7 mouse cellular contexts compared by ENCODE assay signal in the genomic region with DNA sequence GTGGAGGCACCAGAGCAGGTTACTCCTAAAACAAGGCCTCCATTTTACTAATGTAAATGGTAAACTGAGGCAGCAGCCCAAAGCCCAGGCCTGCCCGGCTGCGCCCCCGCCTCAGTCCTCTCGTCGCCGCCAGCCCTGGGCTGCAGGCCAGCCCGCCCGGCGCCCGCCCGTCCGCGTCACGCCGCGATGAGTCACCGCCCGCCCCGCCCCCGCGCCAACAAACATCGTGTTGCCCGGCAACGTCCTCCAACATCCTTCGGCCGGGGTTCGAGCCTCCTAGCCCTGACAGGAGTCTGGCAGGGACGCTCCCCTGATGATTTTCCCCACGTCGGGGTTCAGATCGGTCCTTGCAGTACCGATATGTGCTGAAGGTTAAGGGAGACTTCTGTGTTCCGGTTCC. TPM values are rescaled to one million over a fixed set of nuclear protein-coding genes. Genes with fewer than 3 reads are reported as not detected.
DNase-seq lines count a peak whose midpoint lies in the region; ATAC-seq and TF ChIP-seq lines count a peak whose summit lies in the region.

No protein-coding gene starts in this region.

- peak overlapping the region; percentile 4; the same call in 1 of the 2 replicates for H3K4me3 ChIP-seq in hindbrain, embryonic 13.5 days
- peak overlapping the region; percentile 19 for H3K4me3 ChIP-seq in limb, embryonic 14.5 days (replicated peaks; ENCODE audit: low read length)
- H3K4me3 ChIP-seq in midbrain, embryonic 14.5 days (replicated peaks; ENCODE audit: low read depth, low read length), result no peak overlapping the region
- peak overlapping the region; percentile 63; the same call in 1 of the 2 replicates for H3K4me3 ChIP-seq in spleen, adult 2 months (ENCODE audit: extremely low read depth, insufficient read depth, insufficient read length)

- no peaks in the 10 kb centered on the region for H3K36me3 ChIP-seq in hindbrain, embryonic 13.5 days
- H3K36me3 ChIP-seq in limb, embryonic 14.5 days (ENCODE audit: control insufficient read depth, insufficient read depth, low read length), result no peaks in the 10 kb centered on the region
- H3K36me3 ChIP-seq in midbrain, embryonic 14.5 days (ENCODE audit: control insufficient read depth, insufficient read depth, low read length), result no peaks in the 10 kb centered on the region
- H3K36me3 ChIP-seq in spleen, adult 2 months (ENCODE audit: control insufficient read depth, insufficient read depth, low read length), result no peaks in the 10 kb centered on the region

- 7% methylated on average over 33 of the region's 33 CpGs for WGBS in hindbrain, embryonic 13.5 days
- 5% methylated on average over 20 of the region's 33 CpGs for WGBS in limb, embryonic 14.5 days
- 3% methylated on average over 33 of the region's 33 CpGs for WGBS in midbrain, embryonic 14.5 days
- 3% methylated on average over 33 of the region's 33 CpGs for WGBS in spleen, adult 2 months

- peaks cover 17% of the 10 kb centered on the region for H3K4me1 ChIP-seq in hindbrain, embryonic 13.5 days (replicated peaks)
- peaks cover 19% of the 10 kb centered on the region for H3K4me1 ChIP-seq in limb, embryonic 14.5 days (ENCODE audit: control insufficient read depth, insufficient read depth, low read length)
- peaks cover 4% of the 10 kb centered on the region for H3K4me1 ChIP-seq in midbrain, embryonic 14.5 days (ENCODE audit: control insufficient read depth, insufficient read depth, low read length)
- peaks cover 5% of the 10 kb centered on the region for H3K4me1 ChIP-seq in spleen, adult 2 months (ENCODE audit: control insufficient read depth, insufficient read depth, insufficient read length)

- H3K4me2 ChIP-seq in hindbrain, embryonic 13.5 days, result peak overlapping the region; percentile 36
- peak overlapping the region; percentile 49 for H3K4me2 ChIP-seq in limb, embryonic 14.5 days (replicated peaks; ENCODE audit: low read depth, low read length, severe bottlenecking)
- H3K4me2 ChIP-seq in midbrain, embryonic 14.5 days (ENCODE audit: low read length), result peak overlapping the region; percentile 24

- no peak for TF ChIP-seq POLR2A in brain, embryonic 14.5 days (IDR thresholded peaks at IDR 0.05; ENCODE audit: borderline replicate concordance, extremely low read depth, insufficient read depth, insufficient read length, poor library complexity, severe bottlenecking)
- TF ChIP-seq POLR2A in limb, embryonic 14.5 days (IDR thresholded peaks at IDR 0.05; ENCODE audit: borderline replicate concordance, extremely low read depth, insufficient read depth, insufficient read length), result no peak
- no peak for TF ChIP-seq POLR2A in spleen, adult 2 months (IDR thresholded peaks at IDR 0.05; ENCODE audit: low read depth, low read length)

- H3K27me3 ChIP-seq in hindbrain, embryonic 13.5 days, result peaks cover 14% of the 10 kb centered on the region
- no peaks in the 10 kb centered on the region for H3K27me3 ChIP-seq in limb, embryonic 14.5 days (ENCODE audit: control insufficient read depth, insufficient read depth, low read length)
- no peaks in the 10 kb centered on the region for H3K27me3 ChIP-seq in midbrain, embryonic 14.5 days (ENCODE audit: control insufficient read depth, insufficient read depth, low read length)
- no peaks in the 10 kb centered on the region for H3K27me3 ChIP-seq in spleen, adult 2 months (ENCODE audit: control insufficient read depth, insufficient read depth, low read length)

- peak; percentile 89 for DNase-seq in NIH3T3 (ENCODE audit: low read depth)
- peak; percentile 80 for DNase-seq in brain, embryonic 14.5 days (ENCODE audit: low read depth)
- peak; percentile 84 for DNase-seq in gastrocnemius, adult 18-20 months (ENCODE audit: low spot score)
- peak; percentile 71 for DNase-seq in limb, embryonic 14.5 days (ENCODE audit: low spot score)
- DNase-seq in midbrain, embryonic 14.5 days, result peak; percentile 77
- DNase-seq in spleen, adult 2 months (ENCODE audit: low read depth in 1 of 2, low spot score in 2 of 2), result peak in 1 of 2 experiments; percentile 63

- no peaks in the 10 kb centered on the region for H3K9me3 ChIP-seq in hindbrain, embryonic 13.5 days
- no peaks in the 10 kb centered on the region for H3K9me3 ChIP-seq in limb, embryonic 14.5 days (ENCODE audit: control insufficient read depth, low read length)
- no peaks in the 10 kb centered on the region for H3K9me3 ChIP-seq in midbrain, embryonic 14.5 days (ENCODE audit: control insufficient read depth, low read length)

- TF ChIP-seq CTCF in brain, embryonic 14.5 days (IDR thresholded peaks at IDR 0.05; ENCODE audit: borderline replicate concordance, extremely low read depth, insufficient read depth, insufficient read length), result no peak
- TF ChIP-seq CTCF in spleen, adult 2 months (IDR thresholded peaks at IDR 0.05; ENCODE audit: extremely low read depth, insufficient read depth, insufficient read length, insufficient replicate concordance), result no peak

- peak overlapping the region; percentile 35; the same call in 1 of the 2 replicates for H3K9ac ChIP-seq in hindbrain, embryonic 13.5 days
- 0 out of 2 replicates have a peak overlapping the region, but pooled peaks have one; percentile 36 for H3K9ac ChIP-seq in limb, embryonic 14.5 days (ENCODE audit: low read depth, low read length, severe bottlenecking)
- no peak overlapping the region for H3K9ac ChIP-seq in midbrain, embryonic 14.5 days (replicated peaks; ENCODE audit: low read length)

- ATAC-seq in hindbrain, embryonic 13.5 days (ENCODE audit: low FRiP score), result peak; percentile 47; the same call in 1 of the 2 replicates
- peak; percentile 60 for ATAC-seq in limb, embryonic 14.5 days (ENCODE audit: low FRiP score, low read depth)
- no peak for ATAC-seq in midbrain, embryonic 14.5 days (ENCODE audit: low FRiP score, low TSS enrichment)

- peak overlapping the region; percentile 72; the same call in 1 of the 2 replicates for H3K27ac ChIP-seq in hindbrain, embryonic 13.5 days
- peak overlapping the region; percentile 87 for H3K27ac ChIP-seq in limb, embryonic 14.5 days (replicated peaks; ENCODE audit: low read depth, low read length)
- no peak overlapping the region; the same call in 1 of the 2 replicates for H3K27ac ChIP-seq in midbrain, embryonic 14.5 days (replicated peaks; ENCODE audit: low read depth, low read length)
- H3K27ac ChIP-seq in spleen, adult 2 months (ENCODE audit: insufficient read depth, low read length), result peak overlapping the region; percentile 42; the same call in 1 of the 2 replicates

RNA-seq across cellular contexts. Expression of a gene that starts 7.5 kb away (rescaled TPM):
- polyA plus RNA-seq in brain, embryonic 14.5 days (2012; rRNA removed), result 5.3 and 7.5 TPM in 2 replicates
- under 1 TPM in 1 of 2 experiments, not detected in 1; 0.82 TPM for total RNA-seq in gastrocnemius, adult 18-20 months (2021)
- polyA plus RNA-seq in hindbrain, embryonic 13.5 days (2015; fragmentation: Nextera tagmentation; extraction: Ambion mirVana), result 10.3 and 10.9 TPM in 2 replicates
- 3.0 and 4.8 TPM in 2 replicates for polyA plus RNA-seq in limb, embryonic 14.5 days (2012; rRNA removed)
- polyA plus RNA-seq in limb, embryonic 14.5 days (2014; fragmentation: Nextera tagmentation; extraction: Ambion mirVana), result 5.4 and 5.8 TPM in 2 replicates
- 9.4 and 11.7 TPM in 2 replicates for polyA plus RNA-seq in midbrain, embryonic 14.5 days (2014; fragmentation: Nextera tagmentation; extraction: Ambion mirVana)
- 1.2 TPM in 1 of 2 replicates, not detected in the other for polyA plus RNA-seq in spleen, adult 2 months (2012; rRNA removed)

RNA-seq across cellular contexts. Expression of a gene that starts 44.3 kb away (rescaled TPM):
- 63.1 and 67.1 TPM in 2 replicates for polyA plus RNA-seq in brain, embryonic 14.5 days (2012; rRNA removed)
- 1 to 10 TPM; 6.6 to 7.2 TPM for total RNA-seq in gastrocnemius, adult 18-20 months (2021)
- polyA plus RNA-seq in hindbrain, embryonic 13.5 days (2015; fragmentation: Nextera tagmentation; extraction: Ambion mirVana), result 38.5 and 39.1 TPM in 2 replicates
- 23.8 and 35.1 TPM in 2 replicates for polyA plus RNA-seq in limb, embryonic 14.5 days (2012; rRNA removed)
- 13.9 and 17.1 TPM in 2 replicates for polyA plus RNA-seq in limb, embryonic 14.5 days (2014; fragmentation: Nextera tagmentation; extraction: Ambion mirVana)
- polyA plus RNA-seq in midbrain, embryonic 14.5 days (2014; fragmentation: Nextera tagmentation; extraction: Ambion mirVana), result 28.7 and 35.6 TPM in 2 replicates
- polyA plus RNA-seq in spleen, adult 2 months (2012; rRNA removed), result 11.3 and 17.5 TPM in 2 replicates

RNA-seq across cellular contexts. Expression of a gene that starts 44.7 kb away (rescaled TPM):
- polyA plus RNA-seq in brain, embryonic 14.5 days (2012; rRNA removed), result 2.1 and 2.7 TPM in 2 replicates
- under 1 TPM; 0.31 to 0.57 TPM for total RNA-seq in gastrocnemius, adult 18-20 months (2021)
- 1.9 and 2.9 TPM in 2 replicates for polyA plus RNA-seq in hindbrain, embryonic 13.5 days (2015; fragmentation: Nextera tagmentation; extraction: Ambion mirVana)
- polyA plus RNA-seq in limb, embryonic 14.5 days (2012; rRNA removed), result 1.7 TPM in 2 replicates
- polyA plus RNA-seq in limb, embryonic 14.5 days (2014; fragmentation: Nextera tagmentation; extraction: Ambion mirVana), result 0.44 and 0.72 TPM in 2 replicates
- 1.8 and 1.9 TPM in 2 replicates for polyA plus RNA-seq in midbrain, embryonic 14.5 days (2014; fragmentation: Nextera tagmentation; extraction: Ambion mirVana)
- polyA plus RNA-seq in spleen, adult 2 months (2012; rRNA removed), result 1.4 TPM in 2 replicates

RNA-seq across cellular contexts. Expression of a gene that starts 44.8 kb away (rescaled TPM):
- 44.9 and 47.9 TPM in 2 replicates for polyA plus RNA-seq in brain, embryonic 14.5 days (2012; rRNA removed)
- 10 to 100 TPM; 15.8 to 16.3 TPM for total RNA-seq in gastrocnemius, adult 18-20 months (2021)
- 24.4 and 26.5 TPM in 2 replicates for polyA plus RNA-seq in hindbrain, embryonic 13.5 days (2015; fragmentation: Nextera tagmentation; extraction: Ambion mirVana)
- polyA plus RNA-seq in limb, embryonic 14.5 days (2012; rRNA removed), result 30.9 and 34.3 TPM in 2 replicates
- polyA plus RNA-seq in limb, embryonic 14.5 days (2014; fragmentation: Nextera tagmentation; extraction: Ambion mirVana), result 21.6 and 22.9 TPM in 2 replicates
- 28.9 and 33.1 TPM in 2 replicates for polyA plus RNA-seq in midbrain, embryonic 14.5 days (2014; fragmentation: Nextera tagmentation; extraction: Ambion mirVana)
- 21.0 and 26.6 TPM in 2 replicates for polyA plus RNA-seq in spleen, adult 2 months (2012; rRNA removed)

RNA-seq across cellular contexts. Expression of a gene that starts 57.0 kb away (rescaled TPM):
- polyA plus RNA-seq in brain, embryonic 14.5 days (2012; rRNA removed), result 165 and 185 TPM in 2 replicates
- total RNA-seq in gastrocnemius, adult 18-20 months (2021), result 100 to 1,000 TPM; 185 to 187 TPM
- polyA plus RNA-seq in hindbrain, embryonic 13.5 days (2015; fragmentation: Nextera tagmentation; extraction: Ambion mirVana), result 263 and 280 TPM in 2 replicates
- 173 and 221 TPM in 2 replicates for polyA plus RNA-seq in limb, embryonic 14.5 days (2012; rRNA removed)
- 374 and 380 TPM in 2 replicates for polyA plus RNA-seq in limb, embryonic 14.5 days (2014; fragmentation: Nextera tagmentation; extraction: Ambion mirVana)
- polyA plus RNA-seq in midbrain, embryonic 14.5 days (2014; fragmentation: Nextera tagmentation; extraction: Ambion mirVana), result 261 and 282 TPM in 2 replicates
- 68.3 and 88.3 TPM in 2 replicates for polyA plus RNA-seq in spleen, adult 2 months (2012; rRNA removed)
